In genomic region chr2:17165016-17165415, GRCm38 (mm10) we compare ENCODE assay signal across 28 mouse cellular contexts.
DNase-seq lines count a peak whose midpoint lies in the region; ATAC-seq and TF ChIP-seq lines count a peak whose summit lies in the region.
"Had no signal": no experiment of that assay in that cellular context is flagged by ENCODE, and none has a peak within 500 bp of the region (broad histone marks: within the 10 kb centered on the region; RNA-seq: fewer than 3 reads in every experiment).

No protein-coding gene starts in this region.

- H3K27ac ChIP-seq in lung, embryonic 15.5 days, result no peak overlapping the region; the same call in 1 of the 2 replicates
- H3K27ac ChIP-seq: embryonic facial prominence, embryonic 10.5 days; embryonic facial prominence, embryonic 12.5 days; forebrain, embryonic 10.5 days; forebrain, embryonic 12.5 days had no signal

- TF ChIP-seq POLR2A in lung, adult 2 months (IDR thresholded peaks at IDR 0.05; ENCODE audit: borderline replicate concordance, extremely low read depth, low read depth, low read length), result no peak

- no peaks in the 10 kb centered on the region for H3K9me3 ChIP-seq in lung, embryonic 15.5 days
- H3K9me3 ChIP-seq: embryonic facial prominence, embryonic 10.5 days; embryonic facial prominence, embryonic 12.5 days; forebrain, embryonic 10.5 days; forebrain, embryonic 12.5 days; G1E had no signal

- intact Hi-C loops in heart, postnatal 10 days (cut with DNase I), result no loop called here

- H3K9ac ChIP-seq in lung, embryonic 15.5 days, result no peak overlapping the region
- H3K9ac ChIP-seq: embryonic facial prominence, embryonic 12.5 days; forebrain, embryonic 12.5 days had no signal

- H3K4me1 ChIP-seq in lung, embryonic 15.5 days, result no peaks in the 10 kb centered on the region
- no peaks in the 10 kb centered on the region for H3K4me1 ChIP-seq in lung, adult 2 months (ENCODE audit: control insufficient read depth, insufficient read depth, low read length)
- H3K4me1 ChIP-seq: embryonic facial prominence, embryonic 10.5 days; embryonic facial prominence, embryonic 12.5 days; forebrain, embryonic 10.5 days; forebrain, embryonic 12.5 days had no signal

- ATAC-seq in lung, embryonic 15.5 days (ENCODE audit: borderline replicate concordance, extremely low read depth, low FRiP score, low TSS enrichment), result peak; percentile 85; the same call in 1 of the 2 replicates
- no peak for ATAC-seq in erythroid progenitor cell, adult 5-6 weeks (replicated peaks; ENCODE audit: low FRiP score, poor library complexity, severe bottlenecking)
- ATAC-seq: activated CD4-positive, CD25-positive, alpha-beta regulatory T cell, adult 4 months; CD4-positive, CD25-positive, alpha-beta regulatory T cell, adult 4 months; forebrain, embryonic 14.5 days; forebrain, embryonic 16.5 days; Patski had no signal

- 22% methylated on average over 2 of the region's 2 CpGs for WGBS in lung, embryonic 15.5 days
- WGBS in lung, adult 2 months, result 44% methylated on average over 2 of the region's 2 CpGs

- H3K4me2 ChIP-seq in lung, embryonic 15.5 days, result no peak overlapping the region
- H3K4me2 ChIP-seq: embryonic facial prominence, embryonic 12.5 days; forebrain, embryonic 12.5 days had no signal

- peak; percentile 5 for DNase-seq in embryo, embryonic 10 days (ENCODE audit: low spot score)
- DNase-seq in embryo, embryonic 10.5 days (ENCODE audit: low spot score), result no peak
- DNase-seq in lung, adult 2 months, result no peak
- DNase-seq in lung, postnatal 10 days, result peak; percentile 45
- peak; percentile 23 for DNase-seq in lung, postnatal 36 days
- DNase-seq in heart, postnatal 10 days, result no peak
- DNase-seq: adrenal gland, adult 8-10 months; adrenal gland, postnatal 14 days; adrenal gland, postnatal 36 days; B cell, adult 2 months; cerebellum, adult 11-12 months; cerebellum, adult 2 months; cerebellum, adult 9-10 months; cerebellum, postnatal 10 days; cerebellum, postnatal 25 days had no signal

- H3K27me3 ChIP-seq in lung, embryonic 15.5 days, result no peaks in the 10 kb centered on the region
- H3K27me3 ChIP-seq: CH12.LX; embryonic facial prominence, embryonic 12.5 days; forebrain, embryonic 12.5 days; Patski had no signal

- H3K4me3 ChIP-seq in lung, embryonic 15.5 days, result no peak overlapping the region
- H3K4me3 ChIP-seq in lung, adult 2 months (replicated peaks; ENCODE audit: extremely low read depth, low read depth, low read length), result no peak overlapping the region
- H3K4me3 ChIP-seq: embryonic facial prominence, embryonic 10.5 days; embryonic facial prominence, embryonic 12.5 days; forebrain, embryonic 10.5 days; forebrain, embryonic 12.5 days had no signal

- no peak for TF ChIP-seq CTCF in lung, adult 2 months (IDR thresholded peaks at IDR 0.05; ENCODE audit: insufficient read depth, low read length)

- no peaks in the 10 kb centered on the region for H3K36me3 ChIP-seq in lung, embryonic 15.5 days
- H3K36me3 ChIP-seq: embryonic facial prominence, embryonic 10.5 days; embryonic facial prominence, embryonic 12.5 days; forebrain, embryonic 10.5 days; forebrain, embryonic 12.5 days; G1E had no signal

Comparison
In these comparisons a context has a peak if more than half of its experiments do, and no peak if none do; other contexts are left out.
1. DNase-seq: peak in embryo, embryonic 10 days (single experiment), lung, postnatal 10 days (single experiment) and lung, postnatal 36 days (single experiment); none in embryo, embryonic 10.5 days (single experiment), lung, adult 2 months (single experiment) and heart, postnatal 10 days (0 of 2).